Mouse (Mus musculus) hindbrain, embryonic 15.5 days (tissue): Measurements from ENCODE around the gene Gm14569. TPM values are rescaled to one million over a fixed set of nuclear protein-coding genes. Genes with fewer than 3 reads are reported as not detected.

ENCODE experiments used
- ATAC-seq: fragments of 200-750 bp; cut with Nextera tagmentation; 2 replicates; pipeline ENCODE4 v1.8.0; 2017; ENCODE audit warnings: low read depth, moderate number of reproducible peaks, moderate TSS enrichment; ENCODE audit not compliant: low FRiP score
- H3K27ac ChIP-seq: fragments of 300-500 bp; sonication (generic); replicated peaks from 2 replicates; pipeline ENCODE4 v1.5.1; 2015; ENCODE audit warnings: mild to moderate bottlenecking, inconsistent platforms
- H3K27me3 ChIP-seq: fragments of 300-500 bp; sonication (generic); 2 replicates; pipeline ENCODE4 v1.6.1; 2015; ENCODE audit warnings: control low read depth, inconsistent platforms
- H3K36me3 ChIP-seq: fragments of 300-500 bp; sonication (generic); 2 replicates; pipeline ENCODE4 v1.6.1; 2015; ENCODE audit warnings: control low read depth, inconsistent platforms
- H3K4me1 ChIP-seq: fragments of 300-500 bp; sonication (generic); replicated peaks from 2 replicates; pipeline ENCODE4 v1.6.1; 2015; ENCODE audit warnings: control low read depth, inconsistent platforms
- H3K4me2 ChIP-seq: fragments of 300-500 bp; sonication (generic); 2 replicates; pipeline ENCODE4 v1.6.1; 2015; ENCODE audit warnings: moderate library complexity, mild to moderate bottlenecking, inconsistent platforms
- H3K4me3 ChIP-seq: fragments of 300-500 bp; sonication (generic); 2 replicates; pipeline ENCODE4 v1.5.1; 2015; ENCODE audit warnings: mild to moderate bottlenecking, inconsistent platforms
- H3K9ac ChIP-seq: fragments of 300-500 bp; sonication (generic); 2 replicates; pipeline ENCODE4 v1.6.1; 2015; ENCODE audit warnings: inconsistent platforms
- H3K9me3 ChIP-seq: fragments of 300-500 bp; sonication (generic); 2 replicates; pipeline ENCODE4 v1.6.1; 2016; ENCODE audit warnings: control low read depth, inconsistent platforms
- WGBS: fragments of 180-500 bp; shearing (Covaris S2); methylation state at CpG from one replicate; pipeline ENCODE4 v1.1.7; 2015; 5-methylcytosine and 5-hydroxymethylcytosine counted together
- microRNA-seq: library from miRNA; unstranded; fragments of <30 nt; microRNA quantifications from one replicate; pipeline ENCODE4, GENCODE M21; 2016
- polyA plus RNA-seq: library from polyadenylated mRNA; unstranded; fragments of >200 nt; fragmentation: Nextera tagmentation; extraction: Ambion mirVana; gene quantifications from 2 replicates; pipeline ENCODE4 v1.2.1, GENCODE M21; 2015

Gene Gm14569
- polyA plus RNA-seq, 1 experiment from 2014 or later, result not detected

DNA sequence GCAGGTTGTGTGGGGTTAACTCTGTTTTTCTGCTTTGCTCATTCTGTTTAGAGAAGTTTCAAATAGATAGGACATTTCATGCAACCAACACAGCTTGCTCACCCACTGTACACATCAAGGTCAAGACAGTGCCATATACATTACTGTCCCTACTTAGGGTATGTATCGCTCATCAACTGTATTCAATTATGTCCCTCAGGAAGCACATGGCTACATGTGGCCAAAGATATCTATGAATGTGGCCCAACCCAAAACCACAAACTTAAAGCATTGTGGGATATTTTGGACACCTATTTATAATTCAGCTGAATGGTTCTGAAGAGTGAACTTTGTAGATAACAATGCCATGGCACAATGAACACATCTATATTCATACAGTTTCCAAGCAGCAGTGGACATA is 53.7 kb downstream of the Gm14569 start:
- H3K9ac ChIP-seq, result no peak overlapping the region
- H3K36me3 ChIP-seq, result no peaks in the 10 kb centered on the region
- H3K4me1 ChIP-seq, result no peaks in the 10 kb centered on the region
- no peaks in the 10 kb centered on the region for H3K9me3 ChIP-seq
- no peak overlapping the region for H3K27ac ChIP-seq
- no peak overlapping the region for H3K4me3 ChIP-seq
- WGBS, result 95% methylated on average over 1 of the region's 1 CpGs
- ATAC-seq, result no peak
- no peaks in the 10 kb centered on the region for H3K27me3 ChIP-seq
- H3K4me2 ChIP-seq, result no peak overlapping the region

- Histone ChIP-seq H3K4me2 (no peak overlapping the region), H3K4me1 (no peaks in the 10 kb centered on the region), H3K9me3 (no peaks in the 10 kb centered on the region), H3K27me3 (no peaks in the 10 kb centered on the region), H3K4me3 (no peak overlapping the region), H3K27ac (no peak overlapping the region), H3K36me3 (no peaks in the 10 kb centered on the region), H3K9ac (no peak overlapping the region)
- ATAC-seq, result no peak
- WGBS, result 44% methylated on average over 6 of the region's 6 CpGs
Observed at GRCm38 (mm10) chrX:36434993-36435392, 56.6 kb downstream of the Gm14569 start.

- 83% methylated on average over 3 of the region's 3 CpGs for WGBS
- Histone ChIP-seq H3K27ac (no peak overlapping the region), H3K9me3 (no peaks in the 10 kb centered on the region), H3K36me3 (no peaks in the 10 kb centered on the region), H3K4me2 (no peak overlapping the region), H3K4me1 (no peaks in the 10 kb centered on the region), H3K27me3 (no peaks in the 10 kb centered on the region), H3K4me3 (no peak overlapping the region), H3K9ac (no peak overlapping the region)
- no peak for ATAC-seq
Observed at GRCm38 (mm10) chrX:36419153-36419552, 72.5 kb downstream of the Gm14569 start.

DNA sequence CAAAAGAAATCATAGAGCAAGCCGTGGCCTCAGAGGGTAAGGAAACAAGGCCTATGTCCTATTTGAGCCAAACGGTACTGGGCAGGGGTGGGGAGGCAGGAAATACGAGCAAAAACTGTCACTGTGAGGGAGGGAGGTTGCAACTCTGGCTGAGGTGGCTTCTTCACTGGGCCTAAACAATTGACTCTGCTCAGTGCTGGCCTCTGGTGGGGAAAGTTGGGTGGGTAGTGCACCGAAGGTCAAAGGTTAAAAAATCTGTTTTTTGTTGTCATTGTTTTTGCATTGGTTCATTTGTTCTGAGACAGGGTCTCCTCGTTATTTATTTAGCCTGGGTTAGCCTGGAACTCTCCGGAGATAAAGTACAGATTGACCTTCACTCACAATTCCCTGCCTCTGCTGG is 89.3 kb downstream of the Gm14569 start:
- no peak overlapping the region for H3K4me3 ChIP-seq
- WGBS, result 66% methylated on average over 6 of the region's 6 CpGs
- H3K27ac ChIP-seq, result no peak overlapping the region
- H3K27me3 ChIP-seq, result no peaks in the 10 kb centered on the region
- no peak for ATAC-seq
- no peak overlapping the region for H3K9ac ChIP-seq
- no peaks in the 10 kb centered on the region for H3K9me3 ChIP-seq
- H3K4me2 ChIP-seq, result no peak overlapping the region
- H3K4me1 ChIP-seq, result no peaks in the 10 kb centered on the region
- no peaks in the 10 kb centered on the region for H3K36me3 ChIP-seq

DNA sequence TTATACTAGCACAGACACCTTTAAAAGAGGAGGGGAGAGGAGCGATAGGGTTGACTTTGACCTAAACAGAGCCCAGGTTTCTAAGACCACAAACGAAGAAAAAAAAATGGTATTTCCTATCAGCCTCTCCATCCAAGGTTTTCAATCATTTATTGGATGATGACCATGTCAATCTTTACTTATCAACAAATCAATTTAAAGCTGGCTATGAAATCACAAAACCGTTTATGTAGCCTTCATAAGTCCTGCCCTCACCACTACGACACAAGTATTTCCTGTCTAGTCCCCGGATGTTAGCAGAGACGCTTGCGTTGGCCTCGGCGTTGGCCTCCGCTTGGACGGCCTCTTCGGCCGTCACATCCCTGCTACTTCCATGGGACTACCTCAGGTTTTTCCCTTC is 90.7 kb downstream of the Gm14569 start, which contains the start of gene Gm6268:
Gm6268 (plus strand) TSS at position 301 of the 400 bp plus-strand sequence.
- Histone ChIP-seq H3K4me1 (no peaks in the 10 kb centered on the region), H3K27me3 (no peaks in the 10 kb centered on the region), H3K27ac (no peak within 1 kb of the TSS), H3K9me3 (no peaks in the 10 kb centered on the region), H3K4me2 (no peak within 1 kb of the TSS), H3K9ac (no peak within 1 kb of the TSS), H3K4me3 (no peak within 1 kb of the TSS), H3K36me3 (no peaks in the 10 kb centered on the region)
- no peak for ATAC-seq
- WGBS, result 95% methylated on average over 13 of the region's 13 CpGs

DNA sequence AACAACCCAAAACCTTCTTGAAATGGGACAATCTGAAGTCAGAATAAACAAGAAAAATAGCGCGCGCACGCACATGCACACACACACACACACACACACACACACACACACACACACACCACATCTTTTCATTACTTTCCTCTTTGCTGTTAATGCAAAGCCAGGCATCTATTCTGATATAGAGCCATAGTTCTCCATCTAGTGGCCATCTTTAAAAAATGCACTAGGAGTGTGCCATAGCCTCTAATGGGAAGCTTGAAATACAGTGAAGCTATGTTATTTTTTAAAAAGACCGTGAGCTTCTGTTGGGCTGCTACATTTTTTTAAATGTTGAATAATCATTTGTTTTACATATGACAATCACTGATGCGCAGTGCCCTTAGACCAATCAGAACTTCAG is 98.4 kb downstream of the Gm14569 start:
- no peak overlapping the region for H3K4me2 ChIP-seq
- WGBS, result 54% methylated on average over 6 of the region's 6 CpGs
- H3K9ac ChIP-seq, result no peak overlapping the region
- H3K36me3 ChIP-seq, result no peaks in the 10 kb centered on the region
- no peaks in the 10 kb centered on the region for H3K27me3 ChIP-seq
- H3K27ac ChIP-seq, result no peak overlapping the region
- no peak overlapping the region for H3K4me3 ChIP-seq
- no peaks in the 10 kb centered on the region for H3K9me3 ChIP-seq
- ATAC-seq, result no peak
- no peaks in the 10 kb centered on the region for H3K4me1 ChIP-seq

- no peaks in the 10 kb centered on the region for H3K36me3 ChIP-seq
- H3K4me1 ChIP-seq, result no peaks in the 10 kb centered on the region
- H3K27ac ChIP-seq, result no peak overlapping the region
- 70% methylated on average over 6 of the region's 6 CpGs for WGBS
- H3K4me2 ChIP-seq, result no peak overlapping the region
- no peaks in the 10 kb centered on the region for H3K9me3 ChIP-seq
- H3K9ac ChIP-seq, result no peak overlapping the region
- H3K4me3 ChIP-seq, result no peak overlapping the region
- H3K27me3 ChIP-seq, result no peaks in the 10 kb centered on the region
- no peak for ATAC-seq
Observed at GRCm38 (mm10) chrX:36392672-36393071, 99.0 kb downstream of the Gm14569 start.

- ATAC-seq, result no peak
- Histone ChIP-seq H3K9me3 (no peaks in the 10 kb centered on the region), H3K9ac (no peak overlapping the region), H3K4me2 (no peak overlapping the region), H3K4me1 (no peaks in the 10 kb centered on the region), H3K4me3 (no peak overlapping the region), H3K27ac (no peak overlapping the region), H3K36me3 (no peaks in the 10 kb centered on the region), H3K27me3 (no peaks in the 10 kb centered on the region)
- WGBS, result 61% methylated on average over 2 of the region's 2 CpGs
Observed at GRCm38 (mm10) chrX:36390503-36390902, 101.1 kb downstream of the Gm14569 start.

- no peak overlapping the region for H3K4me3 ChIP-seq
- H3K9me3 ChIP-seq, result no peaks in the 10 kb centered on the region
- no peaks in the 10 kb centered on the region for H3K4me1 ChIP-seq
- no peak overlapping the region for H3K4me2 ChIP-seq
- no peak overlapping the region for H3K27ac ChIP-seq
- H3K36me3 ChIP-seq, result no peaks in the 10 kb centered on the region
- H3K27me3 ChIP-seq, result no peaks in the 10 kb centered on the region
- no peak overlapping the region for H3K9ac ChIP-seq
- no peak for ATAC-seq
- 50% methylated on average over 3 of the region's 3 CpGs for WGBS
Observed at GRCm38 (mm10) chrX:36389971-36390370, 101.7 kb downstream of the Gm14569 start.

- H3K9ac ChIP-seq, result no peak overlapping the region
Observed at GRCm38 (mm10) chrX:36385340-36385739, 106.3 kb downstream of the Gm14569 start.

More at GRCm38 (mm10) chrX:36385340-36385739, 106.3 kb downstream of the Gm14569 start:
- ATAC-seq, result no peak
- Histone ChIP-seq H3K36me3 (no peaks in the 10 kb centered on the region), H3K4me2 (no peak overlapping the region), H3K4me1 (no peaks in the 10 kb centered on the region), H3K9me3 (no peaks in the 10 kb centered on the region), H3K4me3 (no peak overlapping the region), H3K27me3 (no peaks in the 10 kb centered on the region), H3K27ac (no peak overlapping the region)

Small RNAs within 50 kb of the gene (microRNA-seq; reads per million reads assigned to microRNA genes)
- not detected for gene Gm44485

Other genes with a start within 250 kb of the Gm14569 start
- gene Lonrf3, start 163.5 kb downstream of the Gm14569 start, polyA plus RNA-seq, result 0.34 and 0.41 TPM in 2 replicates
- gene Gm6268, start 90.5 kb downstream of the Gm14569 start, polyA plus RNA-seq, result not detected in 2 replicates
- gene Pgrmc1, start 106.4 kb upstream of the Gm14569 start, polyA plus RNA-seq, result 607 and 612 TPM in 2 replicates
- gene Akap17b, start 153.6 kb upstream of the Gm14569 start, polyA plus RNA-seq, result 6.1 and 6.3 TPM in 2 replicates